Mouse (Mus musculus) limb, embryonic 12.5 days (tissue): Measurements from ENCODE around the gene Gale. TPM values are rescaled to one million over a fixed set of nuclear protein-coding genes. Genes with fewer than 3 reads are reported as not detected.

Experiments used
- ATAC-seq: fragments of 200-750 bp; cut with Nextera tagmentation; 2 replicates; pipeline ENCODE4 v1.8.0; 2017; ENCODE audit warnings: low read depth, moderate TSS enrichment; ENCODE audit not compliant: insufficient number of reproducible peaks, insufficient read depth, low FRiP score, low TSS enrichment
- H3K27ac ChIP-seq: fragments of 300-500 bp; sonication (generic); 2 replicates; pipeline ENCODE4 v1.5.1; 2016; ENCODE audit warnings: mild to moderate bottlenecking, moderate library complexity
- H3K27me3 ChIP-seq: fragments of 300-500 bp; sonication (generic); 2 replicates; pipeline ENCODE4 v1.6.1; 2016; ENCODE audit warnings: mild to moderate bottlenecking, moderate library complexity
- H3K36me3 ChIP-seq: fragments of 300-500 bp; sonication (generic); 2 replicates; pipeline ENCODE4 v1.6.1; 2016; ENCODE audit warnings: mild to moderate bottlenecking, moderate library complexity
- H3K4me1 ChIP-seq: fragments of 300-500 bp; sonication (generic); replicated peaks from 2 replicates; pipeline ENCODE4 v1.6.1; 2016
- H3K4me2 ChIP-seq: fragments of 300-500 bp; sonication (generic); 2 replicates; pipeline ENCODE4 v1.6.1; 2016; ENCODE audit warnings: mild to moderate bottlenecking, moderate library complexity
- H3K4me3 ChIP-seq: fragments of 300-500 bp; sonication (generic); replicated peaks from 2 replicates; pipeline ENCODE4 v1.5.1; 2016; ENCODE audit warnings: mild to moderate bottlenecking
- H3K9ac ChIP-seq: fragments of 300-500 bp; sonication (generic); replicated peaks from 2 replicates; pipeline ENCODE4 v1.6.1; 2016; ENCODE audit warnings: mild to moderate bottlenecking, moderate library complexity
- H3K9me3 ChIP-seq: fragments of 300-500 bp; sonication (generic); 2 replicates; pipeline ENCODE4 v1.6.1; 2016; ENCODE audit warnings: mild to moderate bottlenecking, moderate library complexity
- WGBS: fragments of 180-500 bp; shearing (Covaris S2); methylation state at CpG from one replicate; pipeline ENCODE4 v1.1.7; 2016; 5-methylcytosine and 5-hydroxymethylcytosine counted together
- polyA plus RNA-seq: library from polyadenylated mRNA; unstranded; fragments of >200 nt; fragmentation: Nextera tagmentation; extraction: Ambion mirVana; gene quantifications from 2 replicates; pipeline ENCODE4 v1.2.1, GENCODE M21; 2016

Gale gene
- 32.1 and 33.3 TPM in 2 replicates for polyA plus RNA-seq

DNA sequence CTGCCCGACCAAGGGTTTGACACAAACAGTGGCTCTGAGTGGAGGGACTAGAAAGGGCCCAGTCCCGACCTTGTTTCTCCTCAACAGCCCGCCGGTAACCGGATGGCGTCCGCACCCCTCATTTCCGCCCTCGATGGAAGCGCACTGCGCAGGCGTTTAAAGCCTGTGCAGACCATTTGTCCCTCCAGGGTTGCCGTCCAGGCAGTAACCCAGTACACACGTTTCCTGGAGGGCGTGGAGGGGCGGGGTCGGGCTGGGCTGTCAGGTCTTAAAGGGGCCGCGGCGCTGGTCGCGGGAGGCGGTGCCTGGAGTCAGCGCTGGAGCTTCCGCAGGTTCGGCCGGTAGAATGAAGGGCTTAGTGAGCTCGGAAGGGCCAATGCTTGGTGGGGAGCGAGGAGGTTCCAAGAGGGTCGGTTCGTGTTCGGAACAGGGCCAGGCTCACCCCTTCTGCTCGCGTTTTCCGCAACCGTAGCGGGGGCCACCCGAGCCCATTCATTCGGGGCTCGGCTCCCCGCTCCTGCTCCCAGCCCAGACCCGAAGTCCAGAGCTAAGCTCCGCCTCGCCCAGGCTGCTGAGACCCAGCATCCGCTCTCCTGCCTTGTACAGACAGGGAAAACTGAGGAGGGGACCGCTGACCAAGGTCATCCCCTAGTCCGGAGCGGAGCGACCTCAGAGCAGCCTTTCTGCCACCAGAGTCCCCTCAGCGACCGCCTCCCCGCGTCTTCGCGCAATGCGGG is at the start of gene Gale:
Gale (plus strand) TSS at position 271 of the 737 bp plus-strand sequence.
- H3K27ac ChIP-seq: peak within 1 kb of the TSS; percentile 88
- peak within 1 kb of the TSS; percentile 73 for H3K9ac ChIP-seq
- H3K9me3 ChIP-seq: no peaks in the 10 kb centered on the region
- H3K27me3 ChIP-seq: no peaks in the 10 kb centered on the region
- under 1% methylated on average over 56 of the region's 56 CpGs for WGBS
- peaks cover 20% of the 10 kb centered on the region for H3K4me1 ChIP-seq
- H3K4me2 ChIP-seq: peak within 1 kb of the TSS; percentile 89
- peak within 1 kb of the TSS; percentile 58 for H3K4me3 ChIP-seq
- peak; percentile 87 for ATAC-seq
- H3K36me3 ChIP-seq: peaks cover 61% of the 10 kb centered on the region

GRCm38 (mm10) chr4:135918635-135919279 is 44.8 kb upstream of the Gale start:
- Histone ChIP-seq H3K27me3 (no peaks in the 10 kb centered on the region), H3K9ac (0 out of 2 replicates have a peak overlapping the region, but pooled peaks have one; percentile 13), H3K4me1 (peaks cover 11% of the 10 kb centered on the region; the same call in 1 of the 2 replicates), H3K9me3 (no peaks in the 10 kb centered on the region), H3K4me2 (no peak overlapping the region), H3K27ac (no peak overlapping the region), H3K4me3 (no peak overlapping the region), H3K36me3 (peaks cover 9% of the 10 kb centered on the region; the same call in 1 of the 2 replicates)
- ATAC-seq: no peak
- 88% methylated on average over 13 of the region's 13 CpGs for WGBS

- Histone ChIP-seq H3K4me2 (no peak overlapping the region), H3K27ac (no peak overlapping the region), H3K9me3 (no peaks in the 10 kb centered on the region), H3K4me1 (peaks cover 11% of the 10 kb centered on the region; the same call in 1 of the 2 replicates), H3K4me3 (no peak overlapping the region), H3K9ac (no peak overlapping the region), H3K27me3 (no peaks in the 10 kb centered on the region), H3K36me3 (peaks cover 13% of the 10 kb centered on the region)
- no peak for ATAC-seq
- 93% methylated on average over 3 of the region's 3 CpGs for WGBS
Measured at GRCm38 (mm10) chr4:135919280-135919639, 44.3 kb upstream of the Gale start.

DNA sequence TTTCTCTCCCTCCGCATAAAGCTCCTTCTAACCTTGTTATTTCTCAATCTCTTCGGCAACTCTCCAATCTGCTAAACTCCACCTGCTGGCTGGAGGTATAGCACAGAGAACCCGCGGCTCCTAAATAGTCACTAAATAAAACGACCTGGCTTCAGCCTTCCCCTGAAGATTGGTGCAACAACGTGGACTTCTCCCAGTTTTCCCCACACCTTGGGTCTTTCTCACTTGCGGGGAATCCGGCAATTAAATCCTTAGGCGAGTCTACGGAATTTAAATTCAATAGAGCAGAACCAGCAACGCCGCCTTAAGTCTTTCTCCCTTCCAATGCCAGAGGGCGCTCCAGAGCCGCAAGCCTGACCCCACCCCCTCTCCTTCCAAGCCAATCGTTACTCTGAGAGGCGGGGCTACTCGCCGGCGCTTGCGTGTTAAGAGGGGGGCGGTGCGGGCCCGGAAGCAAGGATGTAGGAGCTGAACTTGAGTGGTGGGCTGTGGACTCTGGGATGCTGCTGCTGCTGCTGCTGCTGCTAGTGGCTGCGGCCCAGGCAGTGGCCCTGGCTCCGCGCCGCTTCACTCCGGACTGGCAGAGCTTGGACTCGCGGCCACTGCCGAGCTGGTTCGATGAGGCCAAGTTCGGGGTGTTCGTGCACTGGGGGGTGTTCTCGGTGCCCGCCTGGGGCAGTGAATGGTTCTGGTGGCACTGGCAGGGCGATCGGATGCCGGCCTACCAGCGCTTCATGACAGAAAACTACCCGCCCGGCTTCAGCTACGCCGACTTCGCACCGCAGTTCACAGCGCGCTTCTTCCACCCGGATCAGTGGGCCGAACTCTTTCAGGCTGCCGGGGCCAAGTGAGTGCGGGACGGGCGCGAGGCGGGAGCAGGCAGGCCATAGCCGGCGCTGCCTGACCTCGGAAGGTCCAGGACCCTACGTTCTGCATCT is 43.0 kb upstream of the Gale start, which contains the start of gene Fuca1:
Fuca1 (plus strand) TSS at position 432 of the 938 bp plus-strand sequence.
- H3K9me3 ChIP-seq: no peaks in the 10 kb centered on the region
- peak; percentile 92 for ATAC-seq
- H3K4me2 ChIP-seq: peak within 1 kb of the TSS; percentile 90
- H3K9ac ChIP-seq: peak within 1 kb of the TSS; percentile 80
- H3K4me1 ChIP-seq: peaks cover 11% of the 10 kb centered on the region; the same call in 1 of the 2 replicates
- 2% methylated on average over 60 of the region's 60 CpGs for WGBS
- no peaks in the 10 kb centered on the region for H3K27me3 ChIP-seq
- peak within 1 kb of the TSS; percentile 76 for H3K4me3 ChIP-seq
- H3K27ac ChIP-seq: peak within 1 kb of the TSS; percentile 81
- H3K36me3 ChIP-seq: peaks cover 14% of the 10 kb centered on the region

DNA sequence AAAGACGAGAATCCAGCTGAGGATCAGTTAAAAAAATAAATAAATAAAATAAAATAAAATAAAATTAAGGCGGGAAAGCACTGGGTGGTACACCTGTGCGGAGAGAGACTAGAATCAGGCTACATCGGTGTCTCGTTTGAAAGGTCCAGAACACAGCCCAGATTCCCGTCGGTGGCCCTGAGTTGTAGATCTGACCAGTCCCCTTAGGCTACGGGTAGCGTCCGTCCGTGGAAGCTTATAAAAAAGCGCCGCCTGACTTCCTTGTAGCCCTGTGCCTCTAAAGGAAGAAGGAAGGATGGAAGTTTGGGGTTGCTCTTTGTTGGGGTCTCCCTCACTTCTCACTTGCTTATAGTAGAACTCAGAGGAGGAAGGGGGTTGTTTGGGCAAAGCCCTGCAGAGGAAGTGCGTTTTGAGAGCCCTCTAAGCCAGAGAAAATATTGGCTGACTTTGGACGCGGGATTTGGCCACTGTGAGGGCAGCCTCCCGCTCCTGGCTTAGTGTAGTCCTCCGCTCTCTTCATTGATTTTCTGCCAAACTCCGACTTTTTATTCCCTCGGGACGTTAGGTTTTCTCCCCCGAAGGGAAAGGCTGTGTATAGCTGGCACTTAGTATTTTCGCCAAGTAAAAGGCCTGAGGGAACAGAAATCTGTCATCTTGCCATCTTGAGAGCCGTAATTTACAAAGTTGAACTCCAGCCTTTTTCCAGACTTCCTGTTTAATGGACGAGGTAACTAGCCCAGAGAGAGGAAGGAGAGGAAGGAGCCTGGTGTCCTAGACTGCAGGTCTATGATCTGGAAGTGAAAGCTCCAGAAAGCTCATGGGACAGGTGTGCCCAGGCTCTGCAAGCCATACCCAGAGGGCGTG is 42.0 kb upstream of the Gale start:
- H3K4me3 ChIP-seq: peak overlapping the region; percentile 76
- H3K27me3 ChIP-seq: no peaks in the 10 kb centered on the region
- H3K4me1 ChIP-seq: peaks cover 11% of the 10 kb centered on the region; the same call in 1 of the 2 replicates
- peaks cover 23% of the 10 kb centered on the region for H3K36me3 ChIP-seq
- WGBS: 7% methylated on average over 26 of the region's 26 CpGs
- peak overlapping the region; percentile 81 for H3K27ac ChIP-seq
- no peaks in the 10 kb centered on the region for H3K9me3 ChIP-seq
- peak overlapping the region; percentile 90 for H3K4me2 ChIP-seq
- ATAC-seq: no peak
- peak overlapping the region; percentile 80 for H3K9ac ChIP-seq

DNA sequence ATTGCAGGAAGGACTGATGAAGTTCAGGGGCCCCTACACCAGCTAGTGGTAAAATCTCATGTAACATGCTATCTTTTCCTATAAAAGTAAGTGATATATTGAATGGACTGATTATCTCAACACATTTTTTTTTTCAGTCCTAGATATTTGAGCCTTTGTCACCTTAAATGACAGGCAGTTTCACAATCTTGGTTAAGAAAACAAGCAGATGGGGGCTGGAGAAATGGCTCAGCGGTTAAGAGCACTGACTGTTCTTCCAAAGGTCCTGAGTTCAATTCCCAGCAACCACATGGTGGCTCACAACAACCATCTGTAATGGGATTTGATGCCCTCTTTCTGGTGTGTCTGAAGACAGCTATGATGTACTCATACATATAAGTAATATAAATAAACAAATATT is 41.3 kb upstream of the Gale start:
- Histone ChIP-seq H3K36me3 (peaks cover 28% of the 10 kb centered on the region), H3K4me1 (peaks cover 11% of the 10 kb centered on the region; the same call in 1 of the 2 replicates), H3K27me3 (no peaks in the 10 kb centered on the region), H3K4me3 (peak overlapping the region; percentile 76; the same call in 1 of the 2 replicates), H3K4me2 (peak overlapping the region; percentile 90), H3K27ac (no peak overlapping the region), H3K9me3 (no peaks in the 10 kb centered on the region), H3K9ac (no peak overlapping the region)
- 83% methylated on average over 1 of the region's 1 CpGs for WGBS
- no peak for ATAC-seq

DNA sequence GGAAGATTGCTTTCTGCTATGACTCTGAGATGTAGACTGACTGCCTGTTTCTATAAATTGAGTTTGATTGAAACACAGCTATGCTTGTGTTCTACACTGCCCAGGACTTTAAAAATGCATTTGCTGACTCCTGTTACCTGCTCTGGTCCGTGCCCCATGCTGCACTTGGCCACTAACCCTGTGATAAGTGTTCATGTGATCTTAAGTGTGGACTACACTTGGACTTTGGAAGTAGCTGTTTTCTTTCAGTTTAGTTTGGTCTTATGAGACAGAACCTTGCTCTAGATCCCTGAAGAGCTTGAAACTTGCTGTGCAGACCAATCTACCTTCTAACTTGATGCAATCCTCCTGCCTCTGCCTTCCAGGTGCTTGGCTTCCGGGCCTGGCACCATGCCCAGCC is 39.1 kb upstream of the Gale start:
- Histone ChIP-seq H3K27ac (no peak overlapping the region), H3K9ac (no peak overlapping the region), H3K4me1 (peaks cover 11% of the 10 kb centered on the region; the same call in 1 of the 2 replicates), H3K27me3 (no peaks in the 10 kb centered on the region), H3K4me3 (no peak overlapping the region), H3K9me3 (no peaks in the 10 kb centered on the region), H3K36me3 (peaks cover 31% of the 10 kb centered on the region), H3K4me2 (no peak overlapping the region)
- WGBS: 84% methylated on average over 2 of the region's 2 CpGs
- no peak for ATAC-seq

GRCm38 (mm10) chr4:135925341-135925740 is 38.2 kb upstream of the Gale start:
- Histone ChIP-seq H3K36me3 (peaks cover 31% of the 10 kb centered on the region), H3K27me3 (no peaks in the 10 kb centered on the region), H3K27ac (no peak overlapping the region), H3K4me2 (no peak overlapping the region), H3K9me3 (no peaks in the 10 kb centered on the region), H3K9ac (no peak overlapping the region), H3K4me3 (no peak overlapping the region), H3K4me1 (peaks cover 11% of the 10 kb centered on the region; the same call in 1 of the 2 replicates)
- ATAC-seq: no peak
- WGBS: 91% methylated on average over 5 of the region's 5 CpGs

DNA sequence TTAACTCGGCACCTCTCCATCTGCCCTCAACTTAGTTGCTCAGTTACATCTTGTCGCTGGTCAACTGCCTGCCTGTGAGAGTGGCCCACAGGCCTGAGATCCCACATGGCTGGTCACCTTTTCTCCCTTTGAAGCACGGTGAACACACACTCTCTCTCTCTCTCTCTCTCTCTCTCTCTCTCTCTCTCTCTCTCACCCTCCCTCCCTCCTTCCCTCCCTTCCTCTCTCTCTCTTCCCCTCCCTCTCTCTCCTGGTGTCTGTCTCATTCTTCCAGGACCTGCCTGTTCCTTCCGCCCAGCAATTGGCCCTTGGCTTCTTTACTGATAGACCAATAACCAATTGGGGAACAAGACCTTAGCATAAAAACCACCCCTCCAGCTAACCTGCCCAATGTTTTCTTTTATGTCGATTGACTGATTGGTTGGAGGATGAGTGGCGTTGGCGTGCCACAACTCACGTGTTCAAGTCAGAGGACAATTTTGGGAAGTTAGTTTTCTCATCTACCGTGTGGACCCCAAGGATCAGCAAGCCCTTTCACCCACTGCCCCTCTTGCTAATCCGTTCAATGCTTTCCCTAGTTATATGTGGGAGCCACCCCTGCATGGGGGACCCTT is 37.2 kb upstream of the Gale start:
- WGBS: 85% methylated on average over 10 of the region's 10 CpGs
- no peak for ATAC-seq
- H3K4me1 ChIP-seq: peaks cover 10% of the 10 kb centered on the region; the same call in 1 of the 2 replicates

DNA sequence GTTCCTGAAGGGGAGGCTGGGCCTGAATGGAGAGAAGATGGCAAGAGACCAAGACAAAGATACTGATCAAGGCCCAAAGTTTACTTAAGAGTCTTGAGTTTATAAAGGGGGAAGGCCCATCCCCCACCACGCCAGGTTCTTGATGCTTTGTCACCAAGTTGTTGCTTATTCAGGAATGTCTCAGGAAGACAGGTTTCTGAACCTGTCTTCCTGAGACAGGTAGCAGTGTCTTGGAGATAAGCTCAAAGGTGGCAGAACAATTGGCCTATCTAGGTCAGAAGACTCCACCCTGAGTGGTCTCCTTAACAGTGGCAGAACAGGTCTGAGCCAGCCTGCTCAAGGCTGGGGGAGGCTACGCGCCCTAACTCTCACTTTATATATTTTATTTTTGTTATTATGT is 36.7 kb upstream of the Gale start:
- no peaks in the 10 kb centered on the region for H3K27me3 ChIP-seq
- H3K36me3 ChIP-seq: peaks cover 41% of the 10 kb centered on the region
- H3K4me2 ChIP-seq: no peak overlapping the region
- 91% methylated on average over 3 of the region's 3 CpGs for WGBS
- H3K4me3 ChIP-seq: no peak overlapping the region
- no peaks in the 10 kb centered on the region for H3K9me3 ChIP-seq
- H3K27ac ChIP-seq: no peak overlapping the region
- peaks cover 5% of the 10 kb centered on the region; the same call in 1 of the 2 replicates for H3K4me1 ChIP-seq
- ATAC-seq: no peak
- no peak overlapping the region for H3K9ac ChIP-seq

More for the DNA sequence above, 37.2 kb upstream of the Gale start:
- H3K4me3 ChIP-seq: no peak overlapping the region
- H3K9ac ChIP-seq: no peak overlapping the region
- no peak overlapping the region for H3K27ac ChIP-seq
- H3K4me2 ChIP-seq: no peak overlapping the region
- H3K36me3 ChIP-seq: peaks cover 36% of the 10 kb centered on the region
- no peaks in the 10 kb centered on the region for H3K9me3 ChIP-seq
- H3K27me3 ChIP-seq: no peaks in the 10 kb centered on the region
